Mouse (Mus musculus) spleen, adult 2 months (tissue): ENCODE results near the gene Tmem19. TPM values are rescaled to one million over a fixed set of nuclear protein-coding genes. Genes with fewer than 3 reads are reported as not detected.

Source experiments
- DNase-seq, 2 experiments: peaks; one replicate each; pipeline versions ENCODE4 v3.0.0 to v3.0.0-alpha.2; 2012 to 2021; ENCODE audit warnings: low spot score in 2 of 2, low read depth in 1 of 2
- H3K27ac ChIP-seq: fragments of 200-500 bp; 2 replicates; pipeline ENCODE4 v1.5.1; 2012; ENCODE audit warnings: low read length, inconsistent platforms; ENCODE audit not compliant: insufficient read depth
- H3K27me3 ChIP-seq: fragments of 200-500 bp; 2 replicates; pipeline ENCODE4 v1.6.1; 2012; ENCODE audit warnings: mild to moderate bottlenecking, moderate library complexity, low read length, inconsistent platforms; ENCODE audit not compliant: control insufficient read depth, insufficient read depth
- H3K36me3 ChIP-seq: fragments of 200-500 bp; 2 replicates; pipeline ENCODE4 v1.6.1; 2012; ENCODE audit warnings: mild to moderate bottlenecking, low read length, inconsistent platforms; ENCODE audit not compliant: control insufficient read depth, insufficient read depth
- H3K4me1 ChIP-seq: fragments of 200-500 bp; 2 replicates; pipeline ENCODE4 v1.6.1; 2011; ENCODE audit warnings: inconsistent platforms; ENCODE audit not compliant: control insufficient read depth, insufficient read depth, insufficient read length
- H3K4me3 ChIP-seq: fragments of 200-500 bp; 2 replicates; pipeline ENCODE4 v1.5.1; 2011; ENCODE audit warnings: mild to moderate bottlenecking, inconsistent platforms; ENCODE audit not compliant: insufficient read depth, insufficient read length; ENCODE audit errors: extremely low read depth
- CTCF ChIP-seq: fragments of 200-500 bp; IDR thresholded peaks from 2 replicates; pipeline ENCODE4 v1.5.1; 2011; ENCODE audit warnings: mild to moderate bottlenecking, inconsistent platforms; ENCODE audit not compliant: insufficient read depth, insufficient read length, insufficient replicate concordance; ENCODE audit errors: extremely low read depth
- POLR2A ChIP-seq: fragments of 200-500 bp; IDR thresholded peaks from 2 replicates; pipeline ENCODE4 v1.6.1; 2011; ENCODE audit warnings: low read depth, low read length, inconsistent platforms
- WGBS: fragments of 180-500 bp; shearing (Covaris S2); methylation state at CpG from one replicate; pipeline ENCODE4 v1.1.7; 2018; 5-methylcytosine and 5-hydroxymethylcytosine counted together
- polyA plus RNA-seq: library from polyadenylated mRNA; depleted of rRNA; stranded (reverse); fragments of >200 nt; gene quantifications from 2 replicates; pipeline ENCODE4 v1.2.3, GENCODE M21; 2012

Tmem19 gene
- polyA plus RNA-seq, 1 experiment: 10.4 TPM

GRCm38 (mm10) chr10:115349029-115349428 lies 13.3 kb downstream of the Tmem19 start:
- no peaks in the 10 kb centered on the region for H3K27me3 ChIP-seq
- H3K36me3 ChIP-seq: peaks cover 5% of the 10 kb centered on the region
- no peak for DNase-seq
- H3K4me3 ChIP-seq: no peak overlapping the region
- WGBS: 95% methylated on average over 10 of the region's 10 CpGs
- no peaks in the 10 kb centered on the region for H3K4me1 ChIP-seq
- H3K27ac ChIP-seq: no peak overlapping the region
- TF ChIP-seq CTCF: no peak
- TF ChIP-seq POLR2A: no peak

- WGBS: 88% methylated on average over 6 of the region's 6 CpGs
- DNase-seq: no peak
- no peak overlapping the region for H3K4me3 ChIP-seq
- H3K27ac ChIP-seq: no peak overlapping the region
- TF ChIP-seq CTCF: no peak
- TF ChIP-seq POLR2A: no peak
- peaks cover 6% of the 10 kb centered on the region for H3K36me3 ChIP-seq
- H3K27me3 ChIP-seq: no peaks in the 10 kb centered on the region
- H3K4me1 ChIP-seq: no peaks in the 10 kb centered on the region
Observed at GRCm38 (mm10) chr10:115348131-115348530, 14.2 kb downstream of the Tmem19 start.

- no peak for DNase-seq
- Histone ChIP-seq H3K27ac (no peak overlapping the region), H3K36me3 (peaks cover 16% of the 10 kb centered on the region), H3K4me1 (0 out of 2 replicates have a peak, but pooled peaks cover 2% of the 10 kb centered on the region), H3K4me3 (no peak overlapping the region), H3K27me3 (no peaks in the 10 kb centered on the region)
- TF ChIP-seq CTCF (no peak), POLR2A (no peak)
Observed at GRCm38 (mm10) chr10:115346444-115346843, 15.9 kb downstream of the Tmem19 start.

GRCm38 (mm10) chr10:115342771-115343425 lies 19.4 kb downstream of the Tmem19 start:
- WGBS: 65% methylated on average over 4 of the region's 4 CpGs
- no peak for DNase-seq
- TF ChIP-seq POLR2A: no peak
- no peak for TF ChIP-seq CTCF
- Histone ChIP-seq H3K4me1 (0 out of 2 replicates have a peak, but pooled peaks cover 2% of the 10 kb centered on the region), H3K4me3 (no peak overlapping the region), H3K36me3 (peaks cover 24% of the 10 kb centered on the region), H3K27ac (no peak overlapping the region), H3K27me3 (no peaks in the 10 kb centered on the region)

GRCm38 (mm10) chr10:115339820-115340328 lies 22.4 kb downstream of the Tmem19 start:
- H3K36me3 ChIP-seq: peaks cover 20% of the 10 kb centered on the region
- TF ChIP-seq POLR2A (no peak), CTCF (no peak)

GRCm38 (mm10) chr10:115336901-115337300 lies 25.4 kb downstream of the Tmem19 start:
- Histone ChIP-seq H3K4me1 (no peaks in the 10 kb centered on the region), H3K27ac (no peak overlapping the region), H3K27me3 (no peaks in the 10 kb centered on the region), H3K4me3 (no peak overlapping the region), H3K36me3 (peaks cover 9% of the 10 kb centered on the region; the same call in 1 of the 2 replicates)
- DNase-seq: no peak
- TF ChIP-seq CTCF (no peak), POLR2A (no peak)
- WGBS: 83% methylated on average over 4 of the region's 4 CpGs

More at GRCm38 (mm10) chr10:115339820-115340328, 22.4 kb downstream of the Tmem19 start:
- Histone ChIP-seq H3K27ac (no peak overlapping the region), H3K4me3 (no peak overlapping the region), H3K4me1 (0 out of 2 replicates have a peak, but pooled peaks cover 2% of the 10 kb centered on the region), H3K27me3 (no peaks in the 10 kb centered on the region)
- 80% methylated on average over 7 of the region's 7 CpGs for WGBS
- no peak for DNase-seq

GRCm38 (mm10) chr10:115333528-115333927 lies 28.8 kb downstream of the Tmem19 start:
- WGBS: 85% methylated on average over 9 of the region's 9 CpGs
- Histone ChIP-seq H3K27ac (no peak overlapping the region), H3K27me3 (no peaks in the 10 kb centered on the region), H3K4me1 (no peaks in the 10 kb centered on the region), H3K36me3 (peaks cover 2% of the 10 kb centered on the region; the same call in 1 of the 2 replicates), H3K4me3 (no peak overlapping the region)
- no peak for DNase-seq
- TF ChIP-seq CTCF (no peak), POLR2A (no peak)
